17 mouse cellular contexts compared by ENCODE assay signal in genomic region chr14:76857196-76857773, GRCm38 (mm10).
A peak's percentile ranks its signal among the peaks of the same experiment; 100 is the strongest.
DNase-seq lines count a peak whose midpoint lies in the region; ATAC-seq and TF ChIP-seq lines count a peak whose summit lies in the region.
"Had no signal": no experiment of that assay in that cellular context is flagged by ENCODE, and none has a peak within 500 bp of the region (broad histone marks: within the 10 kb centered on the region; RNA-seq: fewer than 3 reads in every experiment).

No protein-coding gene starts in this region.

- no peak for TF ChIP-seq EP300 in heart, adult 2 months (IDR thresholded peaks at IDR 0.05; ENCODE audit: insufficient read depth, low read depth, low read length)
- no peak for TF ChIP-seq EP300 in liver, postnatal 0 days (IDR thresholded peaks at IDR 0.05; ENCODE audit: low read depth)

- no peaks in the 10 kb centered on the region for H3K79me2 ChIP-seq in heart, adult 2 months (replicated peaks; ENCODE audit: control insufficient read depth, insufficient read depth, low read length)

- H3K4me1 ChIP-seq in heart, adult 2 months (ENCODE audit: control insufficient read depth, insufficient read depth, low read length), result peaks cover 5% of the 10 kb centered on the region
- no peaks in the 10 kb centered on the region for H3K4me1 ChIP-seq in kidney, postnatal 0 days (replicated peaks; ENCODE audit: insufficient read depth, low read length)
- H3K4me1 ChIP-seq in embryonic facial prominence, embryonic 10.5 days, result peaks cover 22% of the 10 kb centered on the region
- H3K4me1 ChIP-seq in liver, postnatal 0 days (ENCODE audit: insufficient read depth), result peaks cover 8% of the 10 kb centered on the region
- H3K4me1 ChIP-seq in midbrain, embryonic 13.5 days (replicated peaks), result no peaks in the 10 kb centered on the region
- H3K4me1 ChIP-seq: neural tube, embryonic 12.5 days; stomach, embryonic 15.5 days had no signal

- no peak overlapping the region for H3K9ac ChIP-seq in heart, adult 2 months (ENCODE audit: low read depth, low read length)
- no peak overlapping the region for H3K9ac ChIP-seq in kidney, postnatal 0 days (ENCODE audit: low read depth, low read length)
- no peak overlapping the region for H3K9ac ChIP-seq in liver, postnatal 0 days (replicated peaks)
- H3K9ac ChIP-seq in midbrain, embryonic 13.5 days (replicated peaks), result no peak overlapping the region
- H3K9ac ChIP-seq: neural tube, embryonic 12.5 days; stomach, embryonic 15.5 days had no signal

- no peak for TF ChIP-seq POLR2A in heart, adult 2 months (IDR thresholded peaks at IDR 0.05; ENCODE audit: insufficient read depth, low read depth, low read length)

- peak; percentile 66 for DNase-seq in heart, adult 11 months
- no peak for DNase-seq in heart, adult 2 months
- DNase-seq in kidney, postnatal 0 days (ENCODE audit: low spot score), result peak; percentile 41
- DNase-seq in kidney, postnatal 10 days, result no peak
- no peak for DNase-seq in embryonic facial prominence, embryonic 10.5 days (ENCODE audit: low spot score)
- DNase-seq in liver, postnatal 0 days, result no peak
- no peak for DNase-seq in urinary bladder, adult 18-20 months (ENCODE audit: low spot score in 2 of 2)
- DNase-seq: cerebellum, adult 9-10 months; kidney, postnatal 14 days; lung, postnatal 10 days; thymus, postnatal 25 days had no signal

- H3K27ac ChIP-seq in heart, adult 2 months, result no peak overlapping the region; the same call in 1 of the 2 replicates
- H3K27ac ChIP-seq in kidney, postnatal 0 days, result no peak overlapping the region
- H3K27ac ChIP-seq in embryonic facial prominence, embryonic 10.5 days (replicated peaks), result peak overlapping the region; percentile 24; the same call in 1 of the 2 replicates
- no peak overlapping the region for H3K27ac ChIP-seq in liver, postnatal 0 days (ENCODE audit: low read depth)
- no peak overlapping the region for H3K27ac ChIP-seq in midbrain, embryonic 13.5 days
- H3K27ac ChIP-seq: forebrain, embryonic 10.5 days; hindbrain, postnatal 0 days; neural tube, embryonic 12.5 days; stomach, embryonic 15.5 days had no signal

- H3K4me2 ChIP-seq in kidney, postnatal 0 days (ENCODE audit: low read length), result no peak overlapping the region
- H3K4me2 ChIP-seq in liver, postnatal 0 days (ENCODE audit: low read depth, low read length), result 0 out of 2 replicates have a peak overlapping the region, but pooled peaks have one; percentile 31
- H3K4me2 ChIP-seq in midbrain, embryonic 13.5 days (replicated peaks), result no peak overlapping the region
- H3K4me2 ChIP-seq: neural tube, embryonic 12.5 days; stomach, embryonic 15.5 days had no signal

- no peaks in the 10 kb centered on the region for H3K27me3 ChIP-seq in heart, adult 2 months (ENCODE audit: control insufficient read depth, insufficient read depth, low read length)
- H3K27me3 ChIP-seq in kidney, postnatal 0 days (ENCODE audit: insufficient read depth, low read length), result no peaks in the 10 kb centered on the region
- 0 out of 2 replicates have a peak, but pooled peaks cover 4% of the 10 kb centered on the region for H3K27me3 ChIP-seq in embryonic facial prominence, embryonic 10.5 days (replicated peaks; ENCODE audit: low read depth, poor library complexity, severe bottlenecking)
- H3K27me3 ChIP-seq in liver, postnatal 0 days (ENCODE audit: insufficient read depth, low read length), result no peaks in the 10 kb centered on the region
- H3K27me3 ChIP-seq in midbrain, embryonic 13.5 days, result no peaks in the 10 kb centered on the region
- H3K27me3 ChIP-seq: neural tube, embryonic 12.5 days; stomach, embryonic 15.5 days had no signal

- H3K36me3 ChIP-seq in heart, adult 2 months (ENCODE audit: control insufficient read depth, insufficient read depth, low read length), result peaks cover 4% of the 10 kb centered on the region; the same call in 1 of the 2 replicates
- no peaks in the 10 kb centered on the region for H3K36me3 ChIP-seq in kidney, postnatal 0 days (ENCODE audit: insufficient read depth, low read length)
- H3K36me3 ChIP-seq in embryonic facial prominence, embryonic 10.5 days (replicated peaks), result no peaks in the 10 kb centered on the region
- no peaks in the 10 kb centered on the region for H3K36me3 ChIP-seq in liver, postnatal 0 days (replicated peaks; ENCODE audit: insufficient read depth, low read length)
- H3K36me3 ChIP-seq in midbrain, embryonic 13.5 days, result no peaks in the 10 kb centered on the region
- H3K36me3 ChIP-seq: forebrain, embryonic 10.5 days; neural tube, embryonic 12.5 days; stomach, embryonic 15.5 days had no signal

- H3K4me3 ChIP-seq in heart, adult 2 months, result no peak overlapping the region
- H3K4me3 ChIP-seq in kidney, postnatal 0 days (replicated peaks; ENCODE audit: low read depth, low read length), result no peak overlapping the region
- no peak overlapping the region for H3K4me3 ChIP-seq in embryonic facial prominence, embryonic 10.5 days
- no peak overlapping the region for H3K4me3 ChIP-seq in liver, postnatal 0 days (ENCODE audit: low read depth, low read length)
- no peak overlapping the region for H3K4me3 ChIP-seq in midbrain, embryonic 13.5 days (replicated peaks)
- H3K4me3 ChIP-seq: forebrain, embryonic 10.5 days; neural tube, embryonic 12.5 days; stomach, embryonic 15.5 days had no signal

- H3K9me3 ChIP-seq in kidney, postnatal 0 days (replicated peaks; ENCODE audit: low read length), result no peaks in the 10 kb centered on the region
- no peaks in the 10 kb centered on the region for H3K9me3 ChIP-seq in embryonic facial prominence, embryonic 10.5 days
- no peaks in the 10 kb centered on the region for H3K9me3 ChIP-seq in liver, postnatal 0 days (ENCODE audit: low read length)
- H3K9me3 ChIP-seq in midbrain, embryonic 13.5 days, result no peaks in the 10 kb centered on the region
- H3K9me3 ChIP-seq: forebrain, embryonic 10.5 days; neural tube, embryonic 12.5 days; stomach, embryonic 15.5 days had no signal

- no peak for ATAC-seq in kidney, postnatal 0 days (replicated peaks; ENCODE audit: low FRiP score, low read depth)
- no peak for ATAC-seq in liver, postnatal 0 days
- ATAC-seq in midbrain, embryonic 13.5 days, result no peak
- ATAC-seq: hindbrain, postnatal 0 days; midbrain, embryonic 16.5 days had no signal

- intact Hi-C loops in heart, adult 2 months (cut with DNase I), result loop anchor here (2.0 kb wide), 1 partner anchor 36 kb away; no protein-coding TSS in a partner anchor

- TF ChIP-seq CTCF in heart, adult 2 months (IDR thresholded peaks at IDR 0.05), result no peak
- no peak for TF ChIP-seq CTCF in kidney, postnatal 0 days (IDR thresholded peaks at IDR 0.05; ENCODE audit: low read depth)
- TF ChIP-seq CTCF in liver, postnatal 0 days (IDR thresholded peaks at IDR 0.05; ENCODE audit: low read depth), result no peak

- WGBS in heart, adult 2 months, result 56% methylated on average over 10 of the region's 10 CpGs
- WGBS in kidney, postnatal 0 days, result 44% methylated on average over 10 of the region's 10 CpGs
- 71% methylated on average over 10 of the region's 10 CpGs for WGBS in embryonic facial prominence, embryonic 10.5 days
- WGBS in liver, postnatal 0 days (ENCODE audit: insufficient replicate concordance), result 27% methylated on average over 10 of the region's 10 CpGs
- 67% methylated on average over 10 of the region's 10 CpGs for WGBS in midbrain, embryonic 13.5 days

Comparison
In these comparisons a context has a peak if more than half of its experiments do, and no peak if none do; other contexts are left out.
1. DNase-seq: peak in heart, adult 11 months (single experiment) and kidney, postnatal 0 days (single experiment); none in heart, adult 2 months (0 of 2), kidney, postnatal 10 days (single experiment), embryonic facial prominence, embryonic 10.5 days (single experiment), liver, postnatal 0 days (single experiment) and urinary bladder, adult 18-20 months (0 of 2).